Mouse (Mus musculus) lung, postnatal 4 days (tissue): Measurements from ENCODE around the gene Tmed8.
"Not testable (repeated sequence)": the region's sequence is repeated elsewhere in the genome, so short reads cannot be mapped to it uniquely, and the experiment has no call there.

ENCODE experiments used
- DNase-seq, 2 experiments: peaks; one replicate each; pipeline ENCODE4 v3.0.0; 2021

Tmed8 gene

DNA sequence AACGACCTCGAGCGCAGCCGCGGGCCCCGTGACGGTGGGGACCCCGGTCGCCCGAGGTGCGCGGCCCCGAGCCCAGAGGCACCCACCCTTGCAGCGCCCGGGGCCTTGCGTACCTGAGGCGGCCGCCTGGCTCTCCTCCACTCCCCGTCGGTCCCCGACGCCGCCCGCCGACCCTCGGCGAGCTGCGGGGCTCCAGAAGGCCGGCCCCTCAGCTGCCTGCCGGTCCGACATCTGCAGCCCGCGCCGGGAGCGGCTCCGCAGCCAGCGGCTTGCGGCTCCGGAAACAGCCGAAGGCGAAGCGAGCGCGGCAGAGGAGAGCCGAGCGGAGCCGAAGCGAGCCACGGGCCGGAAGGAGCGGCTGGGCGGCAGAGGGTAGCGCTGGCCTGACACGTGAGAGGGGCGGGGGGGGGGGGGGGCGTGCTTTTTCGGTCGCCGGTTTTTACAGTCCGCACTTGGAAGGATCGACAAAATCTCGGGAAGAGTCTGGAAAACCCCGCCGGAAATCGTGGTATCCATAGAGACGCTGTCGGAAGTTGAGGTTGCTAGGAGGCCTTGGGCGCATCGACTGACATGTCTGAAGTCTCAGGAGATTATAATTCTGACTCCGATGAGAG, at the start of gene Tmed8:
Tmed8 (minus strand) TSS at position 482 of the 614 bp plus-strand sequence.
- DNase-seq, result peak; percentile 87 to 90

DNA sequence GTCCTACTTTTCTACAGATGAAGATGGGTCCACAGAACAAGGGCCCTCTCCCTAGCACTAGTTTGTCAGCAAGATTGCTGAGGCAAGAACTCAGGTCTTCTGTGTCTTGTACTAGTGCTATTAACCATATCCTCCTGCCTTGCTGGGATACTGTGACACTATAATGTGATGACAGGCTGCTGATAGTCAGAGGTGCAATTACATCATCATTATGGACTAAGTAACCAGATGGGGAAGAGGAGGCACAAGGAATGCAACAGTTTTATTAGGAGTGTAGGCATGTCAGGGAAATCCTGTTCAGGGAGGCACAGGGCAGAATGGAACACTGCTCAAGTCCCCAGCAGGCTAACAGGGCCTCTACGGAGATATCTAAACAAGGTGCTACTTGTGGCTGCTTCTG, 38.4 kb upstream of the Tmed8 start, which contains the start of gene Noxred1:
Noxred1 (minus strand) TSS at position 101 of the 400 bp plus-strand sequence.
- no peak for DNase-seq

DNA sequence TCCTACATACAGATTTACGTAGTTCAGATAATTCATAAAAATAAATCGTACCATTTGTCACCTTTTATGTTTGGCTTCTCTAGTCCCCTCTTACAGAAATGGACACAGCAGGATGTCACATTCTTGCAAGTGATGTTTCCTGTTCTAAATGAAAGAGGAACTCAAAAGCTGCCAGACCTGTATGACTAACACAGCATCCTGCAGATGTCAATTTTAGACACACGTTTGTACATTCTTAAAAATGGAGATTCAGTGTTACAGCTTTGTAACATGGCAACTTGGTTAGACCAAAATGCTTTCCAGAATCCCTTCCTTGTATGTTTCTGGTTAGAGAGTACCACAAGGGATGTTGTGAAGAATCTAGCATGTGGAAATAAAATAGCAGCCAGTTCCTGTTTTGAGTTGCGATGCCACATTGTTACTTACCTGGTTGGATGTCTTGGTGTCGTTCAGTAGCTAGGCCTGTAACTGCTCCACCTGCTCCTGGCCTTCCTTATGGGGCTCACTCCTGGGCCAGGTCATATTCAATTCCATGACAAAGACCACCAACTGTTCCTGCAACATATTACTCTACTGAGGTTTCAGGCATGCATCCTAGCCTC, 36.7 kb upstream of the Tmed8 start:
- DNase-seq, result no peak

DNA sequence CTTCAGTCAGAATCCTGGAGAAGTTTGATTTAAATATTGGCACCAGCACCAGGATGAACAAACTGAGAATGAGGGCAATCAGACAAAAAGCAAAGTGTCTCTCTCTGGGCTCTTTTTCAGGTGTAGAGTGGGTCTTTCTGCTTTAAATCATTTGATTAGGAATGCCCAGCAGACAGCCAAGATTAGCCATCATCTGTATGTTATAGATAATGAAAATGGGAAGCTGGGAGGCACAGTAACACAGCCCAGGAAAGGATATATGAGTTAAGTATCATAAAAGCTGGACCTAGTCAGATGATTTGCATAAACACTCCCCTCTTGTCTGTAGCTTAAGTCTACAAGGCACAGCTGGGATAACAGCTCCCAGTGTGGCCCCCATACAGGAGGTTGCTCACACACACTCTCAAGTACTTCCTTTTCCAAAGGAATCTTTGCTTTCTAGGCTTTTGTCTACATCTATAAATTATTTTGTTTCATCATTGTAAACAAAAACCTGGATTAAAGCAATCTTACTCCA, 30.2 kb upstream of the Tmed8 start:
- DNase-seq, result no peak

DNA sequence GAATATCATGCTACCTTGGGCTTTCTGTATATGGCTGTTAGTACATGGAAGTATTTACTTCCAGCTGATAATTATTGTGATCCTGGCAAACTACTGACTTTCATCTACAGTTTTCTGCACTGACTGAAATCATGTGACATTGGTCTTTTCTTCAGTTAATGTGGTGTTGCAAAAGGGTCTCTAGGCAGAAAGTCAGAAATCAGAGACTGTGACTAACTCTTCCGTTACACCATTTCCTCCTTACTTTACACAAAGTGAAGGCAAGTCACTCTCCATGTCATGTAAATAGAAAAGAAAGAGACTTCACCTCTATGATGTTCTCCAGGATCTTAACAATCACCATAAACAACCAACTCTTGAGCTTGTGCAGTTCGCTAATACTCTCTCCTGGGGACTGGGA, 29.4 kb upstream of the Tmed8 start:
- DNase-seq, result no peak

DNA sequence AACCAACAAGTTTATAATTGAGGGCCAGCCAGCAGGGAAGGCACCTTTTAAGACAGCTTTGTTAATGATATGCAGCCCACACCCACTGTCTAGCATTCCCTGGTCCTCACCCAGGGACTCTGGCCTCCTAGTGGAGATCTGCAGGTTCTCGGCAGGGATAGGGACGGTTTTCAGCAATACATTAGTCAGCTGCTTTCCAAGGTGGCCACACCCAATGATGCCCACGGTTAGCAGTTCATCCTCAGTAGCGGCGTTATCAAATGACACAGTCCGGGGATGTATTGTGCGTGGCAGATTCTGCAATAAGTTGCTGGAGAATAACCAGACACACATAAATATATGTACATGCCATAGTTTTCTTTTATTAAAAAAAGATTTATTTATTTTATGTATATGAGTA, 26.5 kb upstream of the Tmed8 start:
- no peak for DNase-seq

DNA sequence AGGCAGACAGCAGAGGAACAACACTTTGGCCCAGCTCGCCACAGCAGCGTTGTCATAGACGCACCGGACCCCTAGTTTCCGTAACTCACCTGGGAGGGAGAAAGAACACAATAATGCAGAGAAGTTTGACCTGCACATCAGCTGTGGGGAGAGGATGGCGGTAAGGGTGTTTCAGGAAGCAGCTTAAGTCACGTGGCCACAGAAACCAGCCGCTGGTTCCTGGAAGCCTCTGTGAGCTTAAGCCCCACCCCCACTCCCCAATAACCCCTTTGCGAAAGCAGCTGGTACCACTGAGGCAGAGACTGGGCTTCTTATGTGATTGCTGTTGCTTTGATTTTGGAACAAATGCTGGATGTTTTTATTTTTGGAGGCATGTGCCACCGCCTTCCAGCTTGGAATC, 24.7 kb upstream of the Tmed8 start:
- DNase-seq, result no peak

DNA sequence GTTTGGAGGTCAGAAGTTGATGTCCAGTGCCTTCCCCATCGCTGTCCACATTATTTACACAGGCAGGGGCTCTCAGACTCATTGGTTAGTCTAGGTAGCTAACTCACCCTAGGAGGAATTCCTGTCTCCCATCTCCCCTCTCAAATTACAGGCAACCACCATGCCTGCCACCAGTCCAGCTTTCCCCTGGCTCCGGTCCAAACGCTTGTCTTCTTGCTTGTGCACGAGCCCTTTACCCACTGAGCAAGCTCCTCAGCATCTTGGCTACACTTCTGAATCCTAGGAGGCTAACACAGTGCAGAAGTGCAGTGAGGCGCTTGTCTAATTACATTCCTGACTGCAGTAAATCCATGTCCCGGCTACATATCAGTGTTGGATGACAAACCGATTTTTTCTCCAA, 19.1 kb upstream of the Tmed8 start:
- DNase-seq, result no peak

DNA sequence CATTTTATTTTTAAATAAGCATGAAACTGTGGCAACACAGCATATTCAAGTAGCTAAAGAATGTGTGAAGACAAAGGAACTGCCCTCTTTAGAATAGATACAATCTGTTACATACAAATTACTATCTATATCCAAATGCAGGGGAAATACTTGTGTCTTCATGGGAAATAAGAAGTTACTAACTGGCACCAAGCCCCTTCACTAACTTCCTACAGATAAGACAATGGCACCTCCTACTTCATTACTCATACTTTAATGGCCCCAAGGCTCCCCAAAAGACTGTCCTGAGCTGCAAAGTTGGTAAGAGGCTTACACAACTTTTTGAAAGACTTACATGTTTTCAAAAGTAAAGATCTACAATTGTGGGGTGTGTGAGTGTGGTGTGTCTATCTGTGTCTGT, 17.3 kb upstream of the Tmed8 start:
- DNase-seq, result no peak

DNA sequence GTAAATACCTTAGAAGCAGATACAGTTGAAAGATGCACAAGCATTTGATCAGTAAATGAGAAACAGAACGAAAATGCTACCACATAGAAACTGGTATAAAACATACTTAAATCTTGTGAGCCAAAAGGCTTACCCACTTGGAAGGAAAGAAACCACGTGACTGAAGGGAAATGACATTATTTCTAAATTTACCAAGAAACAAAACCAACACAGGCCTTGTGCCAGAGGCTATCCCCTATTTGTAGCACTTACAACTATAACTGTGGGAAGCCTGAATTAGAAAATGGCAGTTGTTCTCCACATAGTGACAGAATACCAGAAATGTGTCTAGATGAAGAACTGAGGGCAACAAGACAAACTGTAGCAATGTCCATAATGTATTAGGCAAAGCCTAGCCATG, 15.8 kb upstream of the Tmed8 start:
- DNase-seq, result no peak

DNA sequence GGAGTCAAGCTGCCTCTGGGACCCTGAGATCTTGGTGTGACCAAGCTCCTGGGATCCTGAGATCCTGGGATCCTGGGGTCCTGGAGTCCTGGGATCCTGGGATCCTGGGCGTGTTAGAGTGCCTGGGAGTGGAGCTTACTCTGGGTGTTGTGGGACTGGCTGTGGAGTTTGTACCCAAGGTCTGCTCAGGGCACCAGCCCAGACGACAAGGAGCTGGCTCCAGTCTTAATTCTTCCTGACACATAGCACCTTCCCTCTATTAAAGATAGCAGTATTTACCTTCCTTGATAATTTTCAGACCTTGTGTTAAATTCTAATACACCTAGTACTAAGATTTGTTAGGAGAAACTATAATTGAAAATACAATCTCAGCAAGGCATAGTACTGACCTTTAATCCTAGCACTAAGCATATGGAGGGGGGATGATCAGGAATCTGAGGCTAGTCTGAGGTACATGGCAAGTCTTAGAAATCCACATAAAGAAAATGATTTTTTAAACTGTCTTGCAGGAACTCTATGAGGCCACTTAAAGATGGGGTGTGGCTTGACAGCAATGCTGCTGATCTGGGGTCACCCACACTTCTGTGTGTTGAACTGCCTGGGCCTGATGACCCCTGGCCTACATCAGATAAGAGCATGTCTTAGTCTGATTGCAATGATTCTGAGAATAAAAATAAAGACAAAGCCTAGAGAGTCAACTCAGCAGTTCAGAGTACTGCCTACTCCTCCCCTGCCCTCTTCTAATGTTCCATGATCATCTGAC, 12.8 kb upstream of the Tmed8 start:
- no peak for DNase-seq

DNA sequence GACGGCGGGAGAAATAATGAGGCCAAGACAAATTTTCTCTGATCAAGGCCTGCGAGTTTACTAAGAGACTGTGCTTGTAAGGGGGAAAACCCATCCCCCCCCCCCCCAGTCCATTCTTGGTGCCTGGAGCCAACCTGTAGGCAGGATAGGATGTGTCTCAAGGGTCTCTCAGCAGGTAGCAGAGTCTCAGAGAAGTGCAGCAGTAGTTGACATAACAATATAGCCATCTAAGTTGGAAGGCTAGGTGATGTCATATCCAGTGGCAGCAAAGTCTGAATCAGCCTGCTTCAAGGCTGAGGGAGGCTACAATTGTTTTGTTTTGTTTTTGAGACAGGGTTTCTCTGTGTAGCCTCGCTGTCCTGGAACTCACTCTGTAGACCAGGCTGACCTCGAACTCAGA, 5.5 kb upstream of the Tmed8 start:
- DNase-seq, result not testable (repeated sequence)

DNA sequence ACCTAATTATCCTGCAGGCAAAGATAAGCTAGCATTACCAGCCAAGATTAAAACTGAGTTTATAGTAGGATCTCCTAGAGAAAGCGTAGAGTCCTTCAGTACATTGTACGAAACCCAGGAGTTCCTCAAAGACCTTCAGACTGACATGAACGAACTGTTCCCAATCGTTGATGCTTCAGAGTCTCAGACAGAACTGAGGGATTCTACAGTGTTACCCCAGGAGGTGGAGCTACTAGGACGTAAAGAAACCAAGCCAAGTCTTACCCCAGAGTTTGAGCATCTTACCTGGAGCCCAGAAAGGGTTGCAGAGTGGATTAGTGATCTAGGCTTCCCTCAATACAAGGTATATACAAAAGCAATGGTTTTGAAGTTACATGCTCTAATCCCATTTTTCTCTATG, 1.4 kb upstream of the Tmed8 start:
- no peak for DNase-seq

DNA sequence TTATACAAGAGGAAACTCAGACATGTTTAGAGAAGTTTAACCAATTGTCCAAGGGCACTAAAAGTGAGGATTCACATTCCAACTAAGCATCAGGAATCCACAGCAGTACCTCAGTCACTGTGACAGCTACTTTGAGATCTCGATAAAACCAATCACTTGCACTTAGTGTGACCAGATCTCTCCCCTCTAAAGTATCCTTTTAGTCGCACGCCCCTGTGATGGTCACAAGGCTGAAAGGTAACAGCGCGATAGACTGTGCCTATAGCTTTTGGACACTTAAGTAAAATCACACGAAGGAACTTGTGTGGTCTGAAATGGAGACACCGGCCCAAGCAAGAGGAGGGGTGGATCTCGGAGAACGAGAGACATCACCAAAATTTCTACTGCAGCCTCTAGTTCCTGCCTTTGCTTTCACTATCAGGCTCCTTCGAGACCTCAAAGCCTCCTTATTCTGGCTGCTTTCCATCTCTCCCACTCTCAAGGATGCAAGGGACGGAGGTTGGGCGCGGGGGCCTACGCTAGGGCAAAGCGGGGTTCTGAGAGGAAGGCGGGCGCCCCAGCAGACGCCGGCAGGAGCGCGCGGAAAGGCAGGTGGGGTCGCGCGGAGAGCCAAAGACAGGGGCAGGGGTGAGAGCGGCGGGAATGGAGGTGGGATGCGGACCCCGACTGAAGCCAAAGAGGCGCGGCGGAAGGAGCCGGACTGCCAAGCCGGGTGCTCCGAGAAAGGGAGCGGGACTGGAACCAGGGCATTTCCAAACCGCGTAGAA, 865 bp downstream of the Tmed8 start, which contains the start of gene Samd15:
Samd15 (plus strand) TSS at position 518 of the 767 bp plus-strand sequence.
- peak in 1 of 2 experiments; percentile 43 for DNase-seq

DNA sequence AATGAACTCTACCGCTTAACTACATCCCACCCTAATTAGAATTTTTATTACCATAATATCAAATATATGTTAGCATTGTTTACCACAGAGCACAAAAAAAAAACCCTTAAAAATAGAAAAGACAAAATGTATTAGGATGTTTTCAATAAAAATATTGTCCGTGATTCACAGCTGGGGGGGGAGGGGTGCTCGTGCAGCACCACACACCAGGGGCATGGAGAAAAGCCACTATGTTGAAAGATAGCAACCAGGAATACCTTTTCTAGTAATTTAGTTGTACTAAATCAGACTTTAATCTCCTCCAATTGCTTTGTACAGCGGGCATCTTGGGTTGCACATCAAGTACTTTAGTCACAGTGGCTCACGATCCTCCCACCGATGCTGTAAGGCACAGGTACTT, 1.5 kb downstream of the Tmed8 start:
- no peak for DNase-seq

DNA sequence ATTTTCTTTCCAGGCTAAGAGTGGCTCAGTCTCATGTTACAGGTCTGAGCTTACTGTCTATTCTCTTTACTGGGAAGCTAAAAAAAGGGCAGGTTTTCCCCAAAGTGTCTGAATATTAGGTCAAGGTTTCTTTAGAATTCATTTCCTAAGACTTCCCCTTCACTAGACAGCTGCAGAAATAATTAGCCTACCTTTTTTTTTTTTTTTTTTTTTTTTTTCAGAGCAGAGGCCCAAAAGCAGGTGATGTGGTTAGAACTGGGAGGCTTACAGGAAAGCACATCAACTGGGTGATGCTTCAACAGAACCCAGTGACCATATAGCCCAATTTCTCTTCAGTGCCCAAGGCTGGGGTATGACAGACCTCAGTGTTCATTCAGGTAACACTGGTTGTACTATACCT, 3.9 kb downstream of the Tmed8 start:
- no peak for DNase-seq

DNA sequence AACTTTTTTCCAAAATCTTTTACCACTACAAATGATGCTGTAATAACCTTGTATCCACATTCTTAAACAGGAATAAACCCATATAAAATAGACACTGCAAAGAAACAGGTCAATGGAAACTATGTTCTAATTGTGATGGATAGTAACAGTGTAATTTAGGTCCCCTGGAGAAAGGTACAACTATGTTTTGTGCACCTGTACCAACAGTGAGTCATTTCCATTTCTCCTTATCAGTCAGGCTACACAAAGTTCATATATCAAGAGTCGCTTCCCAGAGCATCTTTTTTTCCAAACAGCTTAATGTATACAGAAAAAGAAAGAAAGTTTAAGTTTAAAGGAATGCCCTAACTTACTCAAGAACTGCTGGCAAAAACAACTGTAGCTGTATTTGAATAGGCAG, 5.2 kb downstream of the Tmed8 start:
- no peak for DNase-seq

DNA sequence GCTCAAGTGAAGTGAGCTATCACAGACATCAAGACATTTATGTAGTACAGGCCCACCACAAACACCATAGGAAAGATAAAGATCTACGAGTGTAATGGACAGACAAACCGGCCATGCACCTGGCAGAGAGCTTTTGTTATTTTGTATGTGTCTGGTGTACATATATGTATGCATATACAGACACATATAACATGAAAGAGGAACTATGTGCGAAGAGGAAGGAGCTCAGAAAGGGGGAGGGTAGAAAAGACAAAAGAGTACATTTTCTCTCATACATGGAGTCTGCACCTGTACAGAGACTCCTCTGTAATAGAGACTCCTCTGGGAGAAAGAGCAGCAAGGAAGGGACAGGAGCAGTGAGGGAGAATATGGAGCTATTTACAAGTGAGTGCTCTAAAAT, 7.2 kb downstream of the Tmed8 start:
- no peak for DNase-seq

DNA sequence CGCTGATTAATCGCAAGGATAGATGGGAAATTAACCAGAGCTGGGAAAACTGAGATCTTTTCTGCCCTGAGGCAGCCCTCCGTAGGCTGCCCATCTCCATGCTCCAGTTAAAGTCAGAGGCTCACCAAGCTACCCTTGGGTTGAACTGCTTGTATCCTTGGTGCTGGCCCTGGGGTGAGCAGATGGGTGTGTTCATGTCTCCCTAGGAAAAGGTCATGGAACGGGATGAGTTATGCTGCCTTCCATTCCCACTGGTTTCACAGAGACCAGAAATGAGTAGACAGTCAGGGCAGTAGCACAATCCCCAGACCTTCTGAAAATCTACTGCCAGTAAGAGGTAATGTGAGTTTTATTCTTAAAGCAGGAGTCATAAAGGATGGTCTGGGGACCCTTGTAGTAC, 22.6 kb downstream of the Tmed8 start:
- DNase-seq, result no peak

DNA sequence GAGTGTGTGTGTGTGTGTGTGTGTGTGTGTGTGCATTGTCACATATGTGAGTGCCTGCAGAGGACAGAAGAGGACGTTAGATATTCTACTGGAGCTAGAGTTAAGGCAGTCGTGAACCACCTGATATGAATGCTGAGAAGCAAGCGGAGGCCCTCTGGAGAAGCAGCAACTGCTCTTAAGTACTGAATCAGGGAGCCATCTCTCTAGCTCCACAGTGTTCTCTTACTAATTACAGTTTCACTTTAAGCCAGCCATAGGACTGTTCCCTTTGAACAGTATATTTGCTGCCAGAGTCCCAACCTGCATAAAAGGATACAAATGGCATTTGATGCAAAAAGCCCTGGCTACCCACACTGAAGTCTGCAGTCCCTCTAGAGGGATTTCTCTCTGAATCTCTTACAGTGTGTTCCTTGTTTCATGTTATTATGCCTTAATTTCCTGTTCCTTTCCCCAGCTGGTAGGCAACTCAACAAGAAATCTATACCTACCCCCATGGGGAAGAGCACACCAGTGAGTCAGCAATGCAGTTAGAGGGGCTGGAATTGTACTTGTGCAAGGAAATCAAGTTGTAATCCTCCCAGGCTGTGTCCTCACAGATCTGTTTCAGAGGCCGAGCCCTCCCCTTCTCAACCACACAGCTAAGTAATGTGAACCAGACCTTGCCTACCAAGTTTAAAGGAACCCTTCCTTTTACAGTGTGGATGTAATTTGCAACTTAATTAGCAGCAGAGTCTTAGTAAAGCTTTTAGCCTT, 24.9 kb downstream of the Tmed8 start:
- no peak for DNase-seq

DNA sequence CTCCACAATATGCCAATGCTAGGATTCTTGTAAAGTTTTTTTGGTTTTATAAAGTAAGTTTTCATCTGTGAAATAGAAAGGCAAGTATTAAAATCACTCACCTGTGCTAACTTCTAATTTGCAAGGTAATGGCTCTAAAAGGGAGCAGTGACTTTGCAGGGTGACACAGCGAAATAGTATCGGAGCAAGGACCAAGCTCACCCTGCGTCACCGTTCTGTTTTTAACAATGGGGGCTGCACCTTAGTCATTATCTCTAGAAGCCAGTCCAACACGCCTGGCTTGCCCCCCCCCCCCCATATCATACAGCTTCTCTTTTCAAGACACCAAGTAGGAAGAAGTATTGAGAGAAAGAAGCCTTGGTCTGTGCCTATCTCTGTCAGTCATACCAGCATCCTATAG, 39.4 kb downstream of the Tmed8 start:
- no peak for DNase-seq

DNA sequence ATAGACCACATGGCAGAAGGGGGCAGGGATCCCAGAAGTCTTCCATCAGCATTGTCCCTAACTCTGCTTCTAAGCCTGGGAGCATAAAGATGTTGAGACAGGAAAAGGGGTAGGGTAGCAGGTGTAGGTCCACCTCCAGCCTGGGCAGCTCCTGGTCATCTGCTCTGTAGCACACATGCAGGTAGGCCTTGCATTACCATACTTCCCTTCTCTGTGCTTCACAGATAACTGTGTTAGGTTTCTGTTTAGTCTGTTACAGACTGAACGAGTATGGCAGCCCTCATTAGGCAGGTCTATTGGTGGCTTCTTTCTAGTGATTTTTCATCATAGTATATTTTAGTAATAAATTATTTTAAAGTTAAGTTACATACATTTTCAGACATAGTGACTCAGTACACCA, 39.9 kb downstream of the Tmed8 start:
- DNase-seq, result no peak
